Mouse (Mus musculus): Measurements from ENCODE around the gene Unc5c. TPM values are rescaled to one million over a fixed set of nuclear protein-coding genes. Genes with fewer than 3 reads are reported as not detected.

The Unc5c gene
- polyA plus RNA-seq, 1 experiment from 2014 or later, result 18.9 TPM

DNA sequence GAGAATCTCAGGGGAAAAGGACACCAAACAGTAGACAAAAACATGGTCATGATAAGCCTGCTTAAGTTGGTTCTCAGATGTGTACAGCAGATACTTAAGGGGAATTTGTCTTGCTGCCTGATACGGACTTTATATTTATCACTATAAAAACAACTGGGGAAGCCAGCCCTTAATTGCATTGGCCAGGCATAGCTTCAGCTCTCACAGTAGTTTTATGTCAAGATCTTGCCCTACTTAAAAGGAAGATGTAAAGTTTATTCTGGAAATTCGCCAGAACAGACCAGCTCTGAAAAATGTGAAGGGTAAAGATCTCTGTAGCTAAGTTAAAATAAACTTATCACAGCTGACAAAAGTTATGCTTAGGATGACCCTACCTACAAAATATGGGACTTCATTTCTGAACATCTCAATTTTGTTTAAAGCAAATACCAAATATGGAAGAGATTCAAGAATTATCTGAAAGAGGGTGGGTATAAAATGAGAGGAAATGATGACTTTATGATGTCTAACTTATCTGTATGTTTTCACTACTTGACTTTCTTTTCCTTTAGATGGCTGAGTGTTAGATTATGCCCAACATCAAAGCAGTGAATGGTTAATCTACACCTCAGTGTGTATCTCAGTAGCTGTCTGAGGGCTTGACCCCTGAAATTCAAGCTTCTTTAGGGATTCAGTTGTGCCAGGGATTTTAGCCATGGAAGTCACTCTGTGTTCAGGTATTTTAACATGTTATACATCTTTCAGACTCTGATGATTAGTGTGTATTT, 18.8 kb downstream of the Unc5c start:
- Histone ChIP-seq H3K27ac (no peak overlapping the region), H3K9ac (no peak overlapping the region), H3K4me2 (no peak overlapping the region), H3K27me3 (no peaks in the 10 kb centered on the region), H3K4me1 (no peaks in the 10 kb centered on the region), H3K9me3 (no peaks in the 10 kb centered on the region), H3K36me3 (no peaks in the 10 kb centered on the region), H3K4me3 (no peak overlapping the region)
- ATAC-seq (ENCODE audit: insufficient number of reproducible peaks, insufficient read depth, low FRiP score, low TSS enrichment, low read depth), result no peak
- 61% methylated on average over 2 of the region's 2 CpGs for WGBS

DNA sequence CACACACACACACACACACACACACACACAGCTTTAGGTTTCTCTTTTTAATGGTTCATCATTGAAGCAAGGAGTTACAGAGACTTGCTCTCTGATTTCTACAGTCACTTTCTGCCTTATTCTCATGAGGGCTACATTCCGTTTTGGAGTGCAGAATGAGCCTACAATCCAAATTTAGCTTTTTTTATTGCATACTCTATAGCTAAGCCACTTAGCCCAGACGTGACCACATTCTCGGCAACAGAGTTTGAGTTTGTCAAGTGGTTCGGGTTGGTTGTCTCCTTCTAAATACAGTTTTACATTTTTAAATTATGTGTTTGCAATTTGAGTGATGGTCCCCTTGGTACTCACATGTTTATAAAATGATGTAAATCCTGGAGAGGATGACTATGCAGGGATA, 20.2 kb downstream of the Unc5c start:
- ATAC-seq (ENCODE audit: insufficient number of reproducible peaks, insufficient read depth, low FRiP score, low TSS enrichment, low read depth), result no peak
- WGBS, result 72% methylated on average over 4 of the region's 4 CpGs

GRCm38 (mm10) chr3:141490647-141491046, 25.6 kb downstream of the Unc5c start:
- Histone ChIP-seq H3K36me3 (no peaks in the 10 kb centered on the region), H3K4me2 (no peak overlapping the region), H3K4me3 (no peak overlapping the region), H3K9ac (no peak overlapping the region), H3K4me1 (peaks cover 17% of the 10 kb centered on the region), H3K9me3 (no peaks in the 10 kb centered on the region), H3K27ac (no peak overlapping the region), H3K27me3 (no peaks in the 10 kb centered on the region)
- 87% methylated on average over 1 of the region's 1 CpGs for WGBS
- no peak for ATAC-seq (ENCODE audit: insufficient number of reproducible peaks, insufficient read depth, low FRiP score, low TSS enrichment, low read depth)

More for the DNA sequence above, 20.2 kb downstream of the Unc5c start:
- no peaks in the 10 kb centered on the region for H3K9me3 ChIP-seq
- no peaks in the 10 kb centered on the region for H3K4me1 ChIP-seq
- H3K36me3 ChIP-seq, result no peaks in the 10 kb centered on the region
- no peak overlapping the region for H3K4me2 ChIP-seq
- H3K4me3 ChIP-seq, result no peak overlapping the region
- H3K27me3 ChIP-seq, result no peaks in the 10 kb centered on the region
- H3K9ac ChIP-seq, result no peak overlapping the region
- no peak overlapping the region for H3K27ac ChIP-seq

DNA sequence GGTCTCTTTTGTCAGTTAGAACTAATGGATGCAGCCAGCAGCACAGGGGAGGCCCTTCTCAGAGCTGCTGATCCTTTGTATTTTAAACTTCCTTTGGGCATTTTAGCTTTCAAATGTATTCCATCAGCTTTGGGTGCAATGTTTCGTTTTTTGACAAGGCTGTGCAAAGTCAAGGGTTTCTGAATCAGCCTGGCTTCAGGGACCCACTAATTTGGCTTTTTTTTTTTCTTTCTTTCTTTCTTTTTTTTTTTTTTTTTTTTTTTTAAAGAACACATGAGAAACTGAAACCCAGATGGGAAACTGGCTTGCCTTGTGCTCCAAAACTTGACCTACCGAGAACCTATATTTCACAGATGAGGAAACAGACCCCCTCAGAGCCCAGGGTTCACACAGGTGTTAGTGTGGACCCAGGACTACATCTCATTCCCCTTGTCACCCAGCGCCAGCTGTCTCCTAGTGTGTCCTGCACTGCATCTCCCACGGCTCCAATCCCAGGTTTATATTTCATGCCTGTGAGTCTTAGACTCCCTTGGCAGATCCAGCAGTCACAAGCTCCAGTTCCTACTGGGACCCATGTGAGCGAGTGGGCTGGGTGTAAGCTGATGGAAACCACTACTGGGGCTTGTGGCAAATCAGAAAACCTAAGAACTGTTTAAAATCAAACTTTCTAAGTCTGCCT, 26.4 kb downstream of the Unc5c start:
- peak overlapping the region; percentile 85 for H3K27ac ChIP-seq
- no peaks in the 10 kb centered on the region for H3K36me3 ChIP-seq
- H3K9me3 ChIP-seq, result no peaks in the 10 kb centered on the region
- peaks cover 17% of the 10 kb centered on the region for H3K4me1 ChIP-seq
- no peak overlapping the region for H3K4me3 ChIP-seq
- ATAC-seq (ENCODE audit: insufficient number of reproducible peaks, insufficient read depth, low FRiP score, low TSS enrichment, low read depth), result peak; percentile 56
- peak overlapping the region; percentile 37 for H3K4me2 ChIP-seq
- no peaks in the 10 kb centered on the region for H3K27me3 ChIP-seq
- no peak overlapping the region for H3K9ac ChIP-seq
- 25% methylated on average over 5 of the region's 5 CpGs for WGBS

- Histone ChIP-seq H3K4me3 (no peak overlapping the region), H3K27ac (peak overlapping the region; percentile 85), H3K4me2 (peak overlapping the region; percentile 37; the same call in 1 of the 2 replicates), H3K9me3 (no peaks in the 10 kb centered on the region), H3K27me3 (no peaks in the 10 kb centered on the region), H3K36me3 (no peaks in the 10 kb centered on the region), H3K4me1 (peaks cover 17% of the 10 kb centered on the region), H3K9ac (no peak overlapping the region)
- ATAC-seq (ENCODE audit: insufficient number of reproducible peaks, insufficient read depth, low FRiP score, low TSS enrichment, low read depth), result no peak
- WGBS, result 8% methylated on average over 2 of the region's 2 CpGs
Measured at GRCm38 (mm10) chr3:141491951-141492310, 26.9 kb downstream of the Unc5c start.

DNA sequence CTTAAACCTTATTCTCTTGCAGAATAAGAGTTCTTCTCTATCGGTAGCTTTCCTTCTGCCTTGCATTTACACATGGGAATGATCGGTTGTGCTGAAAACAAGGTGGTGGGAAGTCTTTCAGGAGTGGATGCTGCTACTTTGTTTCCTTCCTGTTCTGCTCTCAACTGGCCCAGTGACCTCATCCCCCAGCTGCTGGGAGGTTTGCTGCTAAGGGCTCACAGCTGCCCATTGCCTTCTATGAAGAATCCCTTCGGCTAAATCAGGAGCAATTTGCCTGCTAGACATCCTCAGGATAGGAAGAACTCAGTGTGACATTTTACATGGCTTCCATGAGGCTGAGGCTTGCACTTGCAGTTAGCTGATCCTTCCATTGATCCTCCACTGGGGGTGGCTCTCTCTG, 28.0 kb downstream of the Unc5c start:
- Histone ChIP-seq H3K4me2 (no peak overlapping the region), H3K4me1 (peaks cover 17% of the 10 kb centered on the region), H3K9me3 (no peaks in the 10 kb centered on the region), H3K36me3 (no peaks in the 10 kb centered on the region), H3K27ac (peak overlapping the region; percentile 1; the same call in 1 of the 2 replicates), H3K9ac (no peak overlapping the region), H3K27me3 (no peaks in the 10 kb centered on the region), H3K4me3 (no peak overlapping the region)
- 41% methylated on average over 3 of the region's 3 CpGs for WGBS
- no peak for ATAC-seq (ENCODE audit: insufficient number of reproducible peaks, insufficient read depth, low FRiP score, low TSS enrichment, low read depth)

GRCm38 (mm10) chr3:141498348-141499056, 33.5 kb downstream of the Unc5c start:
- Histone ChIP-seq H3K36me3 (no peaks in the 10 kb centered on the region), H3K9me3 (no peaks in the 10 kb centered on the region), H3K4me3 (no peak overlapping the region), H3K27me3 (no peaks in the 10 kb centered on the region), H3K4me1 (peaks cover 9% of the 10 kb centered on the region), H3K27ac (no peak overlapping the region), H3K9ac (no peak overlapping the region), H3K4me2 (no peak overlapping the region)
- 34% methylated on average over 4 of the region's 4 CpGs for WGBS
- no peak for ATAC-seq (ENCODE audit: insufficient number of reproducible peaks, insufficient read depth, low FRiP score, low TSS enrichment, low read depth)

DNA sequence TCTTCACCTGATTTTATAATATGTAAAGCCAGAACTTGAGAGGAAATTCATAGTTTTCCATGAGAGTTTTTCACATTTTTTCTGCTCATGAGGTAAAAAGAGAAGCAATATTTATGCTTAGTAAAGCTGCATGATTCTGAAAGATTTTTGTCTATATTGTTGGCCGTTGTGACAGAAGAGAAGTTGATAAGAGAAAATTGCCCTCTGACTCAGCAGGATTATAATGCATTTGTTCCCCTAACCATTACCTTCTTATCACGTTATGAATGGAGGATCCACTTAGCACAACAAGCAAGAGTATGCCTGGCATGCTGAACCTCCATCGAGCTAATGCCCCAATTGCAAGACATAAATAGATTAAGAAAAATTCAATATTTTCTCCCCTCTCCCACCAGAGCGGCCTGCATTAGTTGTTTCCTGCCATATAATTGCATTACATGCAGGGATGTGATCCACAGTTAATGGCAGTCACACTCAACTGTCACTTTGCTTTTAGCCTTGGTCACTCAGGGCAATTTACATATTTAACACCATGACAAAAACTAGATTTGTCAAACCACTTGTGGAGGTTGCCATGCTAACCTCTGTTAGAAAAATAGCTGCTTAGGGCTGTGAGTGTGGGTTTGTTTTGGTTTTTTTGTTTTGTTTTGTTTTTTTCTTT, 37.0 kb downstream of the Unc5c start:
- Histone ChIP-seq H3K27me3 (no peaks in the 10 kb centered on the region), H3K27ac (no peak overlapping the region), H3K9me3 (no peaks in the 10 kb centered on the region), H3K36me3 (no peaks in the 10 kb centered on the region), H3K4me1 (peaks cover 6% of the 10 kb centered on the region), H3K9ac (no peak overlapping the region), H3K4me2 (no peak overlapping the region), H3K4me3 (no peak overlapping the region)
- ATAC-seq (ENCODE audit: insufficient number of reproducible peaks, insufficient read depth, low FRiP score, low TSS enrichment, low read depth), result no peak
- WGBS, result 45% methylated on average over 4 of the region's 4 CpGs

- Histone ChIP-seq H3K4me1 (peaks cover 4% of the 10 kb centered on the region), H3K9me3 (no peaks in the 10 kb centered on the region), H3K4me3 (no peak overlapping the region), H3K27ac (no peak overlapping the region), H3K9ac (no peak overlapping the region), H3K27me3 (no peaks in the 10 kb centered on the region), H3K4me2 (no peak overlapping the region), H3K36me3 (no peaks in the 10 kb centered on the region)
- ATAC-seq (ENCODE audit: insufficient number of reproducible peaks, insufficient read depth, low FRiP score, low TSS enrichment, low read depth), result no peak
- WGBS, result 82% methylated on average over 3 of the region's 3 CpGs
Measured at GRCm38 (mm10) chr3:141503331-141503730, 38.3 kb downstream of the Unc5c start.

DNA sequence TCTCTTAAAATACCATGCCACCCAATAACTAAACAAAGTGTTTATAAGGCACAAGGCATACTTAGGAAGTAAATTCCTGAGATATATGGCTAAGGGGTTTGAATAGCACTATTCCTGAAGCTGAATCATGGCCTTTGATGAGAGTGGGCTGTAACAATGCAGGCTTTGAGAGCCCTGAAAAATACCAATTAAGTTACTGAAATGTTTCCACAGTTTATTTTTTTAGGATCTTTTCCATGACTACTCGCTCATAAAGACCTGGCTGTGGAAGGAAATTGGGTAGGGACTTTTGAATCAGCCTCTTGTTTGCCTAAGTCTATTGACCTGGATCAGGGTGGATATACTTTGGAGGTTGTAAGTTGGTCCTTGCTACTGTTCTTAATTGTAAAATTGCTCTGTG, 44.8 kb downstream of the Unc5c start:
- Histone ChIP-seq H3K27ac (no peak overlapping the region), H3K9ac (no peak overlapping the region), H3K9me3 (no peaks in the 10 kb centered on the region), H3K4me3 (no peak overlapping the region), H3K27me3 (no peaks in the 10 kb centered on the region), H3K4me2 (no peak overlapping the region), H3K4me1 (no peaks in the 10 kb centered on the region), H3K36me3 (no peaks in the 10 kb centered on the region)
- WGBS, result 27% methylated on average over 1 of the region's 1 CpGs
- ATAC-seq (ENCODE audit: insufficient number of reproducible peaks, insufficient read depth, low FRiP score, low TSS enrichment, low read depth), result no peak

GRCm38 (mm10) chr3:141511253-141512038, 46.4 kb downstream of the Unc5c start:
- Histone ChIP-seq H3K27ac (no peak overlapping the region), H3K4me2 (no peak overlapping the region), H3K27me3 (no peaks in the 10 kb centered on the region), H3K36me3 (no peaks in the 10 kb centered on the region), H3K4me1 (no peaks in the 10 kb centered on the region), H3K9me3 (no peaks in the 10 kb centered on the region), H3K4me3 (no peak overlapping the region), H3K9ac (no peak overlapping the region)
- no peak for ATAC-seq (ENCODE audit: insufficient number of reproducible peaks, insufficient read depth, low FRiP score, low TSS enrichment, low read depth)
- 52% methylated on average over 5 of the region's 5 CpGs for WGBS

Measured in embryonic facial prominence, embryonic 13.5 days (tissue).